Mouse (Mus musculus) intestine, embryonic 14.5 days (tissue): Measurements from ENCODE around the gene Mycn. TPM values are rescaled to one million over a fixed set of nuclear protein-coding genes. Genes with fewer than 3 reads are reported as not detected.

Source experiments
- ATAC-seq: fragments of 200-750 bp; cut with Nextera tagmentation; replicated peaks from 2 replicates; pipeline ENCODE4 v1.8.0; 2017; ENCODE audit warnings: low read depth, moderate number of reproducible peaks, moderate TSS enrichment, moderate library complexity; ENCODE audit not compliant: low FRiP score, low TSS enrichment
- DNase-seq: peaks from one replicate; pipeline ENCODE4 v3.0.0-alpha.2; 2018; ENCODE audit warnings: low spot score
- H3K27ac ChIP-seq: fragments of 300-500 bp; sonication (generic); 2 replicates; pipeline ENCODE4 v1.5.1; 2014; ENCODE audit warnings: low read depth, mild to moderate bottlenecking, control low read depth
- H3K27me3 ChIP-seq: fragments of 300-500 bp; sonication (generic); replicated peaks from 2 replicates; pipeline ENCODE4 v1.6.1; 2014; ENCODE audit warnings: low read length, control low read depth; ENCODE audit not compliant: control insufficient read depth, insufficient read depth
- H3K36me3 ChIP-seq: fragments of 300-500 bp; sonication (generic); 2 replicates; pipeline ENCODE4 v1.6.1; 2014; ENCODE audit warnings: low read length, control low read depth; ENCODE audit not compliant: control insufficient read depth, insufficient read depth
- H3K4me1 ChIP-seq: fragments of 300-500 bp; sonication (generic); replicated peaks from 2 replicates; pipeline ENCODE4 v1.6.1; 2014; ENCODE audit warnings: low read length, control low read depth, mixed read lengths; ENCODE audit not compliant: control insufficient read depth, insufficient read depth
- H3K4me2 ChIP-seq: fragments of 300-500 bp; sonication (generic); 2 replicates; pipeline ENCODE4 v1.6.1; 2014; ENCODE audit warnings: low read length
- H3K4me3 ChIP-seq: fragments of 300-500 bp; sonication (generic); 2 replicates; pipeline ENCODE4 v1.5.1; 2014; ENCODE audit warnings: low read depth, low read length, control low read depth, mixed read lengths
- H3K9ac ChIP-seq: fragments of 300-500 bp; sonication (generic); 2 replicates; pipeline ENCODE4 v1.6.1; 2014; ENCODE audit warnings: mild to moderate bottlenecking, low read length
- H3K9me3 ChIP-seq: fragments of 300-500 bp; sonication (generic); 2 replicates; pipeline ENCODE4 v1.6.1; 2016; ENCODE audit warnings: low read length, control low read depth; ENCODE audit not compliant: control insufficient read depth
- WGBS: fragments of 180-500 bp; shearing (Covaris S2); extraction: QIAGEN DNeasy Blood & Tissue Kit; methylation state at CpG from one replicate; pipeline ENCODE4 v1.1.7; 2014; 5-methylcytosine and 5-hydroxymethylcytosine counted together
- polyA plus RNA-seq: library from polyadenylated mRNA; unstranded; fragments of >200 nt; fragmentation: Nextera tagmentation; extraction: Ambion mirVana; gene quantifications from 2 replicates; pipeline ENCODE4 v1.2.1, GENCODE M21; 2014

Gene Mycn
- polyA plus RNA-seq, 1 experiment from 2014 or later: 78.3 TPM

GRCm38 (mm10) chr12:12947606-12948005 lies 5.9 kb upstream of the Mycn start:
- no peak for DNase-seq
- no peaks in the 10 kb centered on the region for H3K36me3 ChIP-seq
- H3K9ac ChIP-seq: no peak overlapping the region
- 64% methylated on average over 4 of the region's 4 CpGs for WGBS
- no peaks in the 10 kb centered on the region for H3K27me3 ChIP-seq
- no peak overlapping the region for H3K4me3 ChIP-seq
- no peak for ATAC-seq
- no peak overlapping the region for H3K27ac ChIP-seq
- H3K9me3 ChIP-seq: no peaks in the 10 kb centered on the region
- no peak overlapping the region for H3K4me2 ChIP-seq
- peaks cover 4% of the 10 kb centered on the region; the same call in 1 of the 2 replicates for H3K4me1 ChIP-seq

- H3K4me2 ChIP-seq: no peak overlapping the region; the same call in 1 of the 2 replicates
- DNase-seq (no peak), ATAC-seq (no peak)
- H3K9me3 ChIP-seq: no peaks in the 10 kb centered on the region
- H3K27ac ChIP-seq: no peak overlapping the region
- no peak overlapping the region for H3K4me3 ChIP-seq
- H3K27me3 ChIP-seq: no peaks in the 10 kb centered on the region
- no peak overlapping the region for H3K9ac ChIP-seq
- no peaks in the 10 kb centered on the region; the same call in 1 of the 2 replicates for H3K36me3 ChIP-seq
- H3K4me1 ChIP-seq: peaks cover 4% of the 10 kb centered on the region; the same call in 1 of the 2 replicates
- 47% methylated on average over 6 of the region's 6 CpGs for WGBS
Observed at GRCm38 (mm10) chr12:12943288-12943687, 1.6 kb upstream of the Mycn start.

- peak overlapping the region; percentile 75 for H3K4me3 ChIP-seq
- no peaks in the 10 kb centered on the region for H3K9me3 ChIP-seq
- peaks cover 1% of the 10 kb centered on the region for H3K36me3 ChIP-seq
- H3K27me3 ChIP-seq: no peaks in the 10 kb centered on the region
- peak; percentile 89 for DNase-seq
- H3K4me1 ChIP-seq: peaks cover 7% of the 10 kb centered on the region; the same call in 1 of the 2 replicates
- H3K9ac ChIP-seq: peak overlapping the region; percentile 47
- H3K27ac ChIP-seq: peak overlapping the region; percentile 83
- WGBS: under 1% methylated on average over 47 of the region's 47 CpGs
- peak; percentile 53 for ATAC-seq
- H3K4me2 ChIP-seq: peak overlapping the region; percentile 80
Observed at GRCm38 (mm10) chr12:12942364-12943050, 793 bp upstream of the Mycn start.

- Histone ChIP-seq H3K27me3 (no peaks in the 10 kb centered on the region), H3K36me3 (peaks cover 15% of the 10 kb centered on the region), H3K9me3 (no peaks in the 10 kb centered on the region), H3K4me1 (peaks cover 8% of the 10 kb centered on the region; the same call in 1 of the 2 replicates), H3K9ac (peak overlapping the region; percentile 62), H3K27ac (peak overlapping the region; percentile 83), H3K4me2 (peak overlapping the region; percentile 80), H3K4me3 (peak overlapping the region; percentile 75)
- DNase-seq (no peak), ATAC-seq (no peak; the same call in 1 of the 2 replicates)
- WGBS: 0% methylated on average over 20 of the region's 20 CpGs
Observed at GRCm38 (mm10) chr12:12941129-12941504, 597 bp downstream of the Mycn start.

- DNase-seq: peak; percentile 74
- peaks cover 19% of the 10 kb centered on the region for H3K36me3 ChIP-seq
- peak overlapping the region; percentile 62 for H3K9ac ChIP-seq
- no peaks in the 10 kb centered on the region for H3K9me3 ChIP-seq
- no peak for ATAC-seq
- peaks cover 8% of the 10 kb centered on the region; the same call in 1 of the 2 replicates for H3K4me1 ChIP-seq
- no peaks in the 10 kb centered on the region for H3K27me3 ChIP-seq
- peak overlapping the region; percentile 80 for H3K4me2 ChIP-seq
- 0% methylated on average over 13 of the region's 13 CpGs for WGBS
- peak overlapping the region; percentile 75 for H3K4me3 ChIP-seq
- peak overlapping the region; percentile 83 for H3K27ac ChIP-seq
Observed at GRCm38 (mm10) chr12:12940466-12941128, 1.1 kb downstream of the Mycn start.

GRCm38 (mm10) chr12:12939581-12940465 lies 1.9 kb downstream of the Mycn start:
- Histone ChIP-seq H3K36me3 (peaks cover 23% of the 10 kb centered on the region), H3K4me2 (peak overlapping the region; percentile 80), H3K9me3 (no peaks in the 10 kb centered on the region), H3K9ac (peak overlapping the region; percentile 62), H3K4me3 (peak overlapping the region; percentile 75), H3K27me3 (no peaks in the 10 kb centered on the region), H3K4me1 (peaks cover 8% of the 10 kb centered on the region; the same call in 1 of the 2 replicates), H3K27ac (peak overlapping the region; percentile 83)
- WGBS: under 1% methylated on average over 65 of the region's 69 CpGs
- no peak for ATAC-seq
- peak; percentile 76 for DNase-seq

GRCm38 (mm10) chr12:12938850-12939249 lies 2.9 kb downstream of the Mycn start:
- Histone ChIP-seq H3K9me3 (no peaks in the 10 kb centered on the region), H3K27me3 (no peaks in the 10 kb centered on the region), H3K4me2 (peak overlapping the region; percentile 80), H3K27ac (peak overlapping the region; percentile 83), H3K4me3 (peak overlapping the region; percentile 75), H3K9ac (peak overlapping the region; percentile 62), H3K36me3 (peaks cover 23% of the 10 kb centered on the region), H3K4me1 (peaks cover 5% of the 10 kb centered on the region; the same call in 1 of the 2 replicates)
- WGBS: under 1% methylated on average over 12 of the region's 12 CpGs
- peak; percentile 91 for DNase-seq
- 0 out of 2 replicates have a peak, but pooled peaks have one; percentile 14 for ATAC-seq

- 2% methylated on average over 7 of the region's 7 CpGs for WGBS
- H3K9me3 ChIP-seq: no peaks in the 10 kb centered on the region
- peak; percentile 81 for DNase-seq
- H3K9ac ChIP-seq: peak overlapping the region; percentile 62
- peak overlapping the region; percentile 75 for H3K4me3 ChIP-seq
- H3K27ac ChIP-seq: peak overlapping the region; percentile 83
- H3K27me3 ChIP-seq: no peaks in the 10 kb centered on the region
- peaks cover 23% of the 10 kb centered on the region for H3K36me3 ChIP-seq
- peak overlapping the region; percentile 80 for H3K4me2 ChIP-seq
- H3K4me1 ChIP-seq: peaks cover 4% of the 10 kb centered on the region; the same call in 1 of the 2 replicates
- ATAC-seq: no peak
Observed at GRCm38 (mm10) chr12:12938361-12938760, 3.4 kb downstream of the Mycn start.
